Mouse (Mus musculus) cerebellum, postnatal 4 days (tissue): ENCODE measurements at regions not wholly inside any gene's neighbourhood (a gene's known extent, or its start where the extent isn't known, plus 50 kb on each side); places are given as distances from the start of the nearest gene placed in this dataset.

ENCODE experiments used
- DNase-seq, 2 experiments: peaks; one replicate each; pipeline ENCODE4 v3.0.0; 2022; ENCODE audit warnings: low spot score in 2 of 2, mixed read lengths in 1 of 2

- no peak for DNase-seq
Observed at GRCm38 (mm10) chr9:61226596-61227384, 145.4 kb upstream of the Tle3 start.

- DNase-seq: no peak
Observed at GRCm38 (mm10) chr9:61227492-61228229, 144.5 kb upstream of the Tle3 start.

GRCm38 (mm10) chr9:61228230-61228631, 143.9 kb upstream of the Tle3 start:
- DNase-seq: no peak

- no peak for DNase-seq
Observed at GRCm38 (mm10) chr9:61230306-61230705, 141.9 kb upstream of the Tle3 start.

- DNase-seq: no peak
Observed at GRCm38 (mm10) chr9:61232630-61233029, 139.5 kb upstream of the Tle3 start.

- no peak for DNase-seq
Observed at GRCm38 (mm10) chr9:61233251-61233650, 138.9 kb upstream of the Tle3 start.

- no peak for DNase-seq
Observed at GRCm38 (mm10) chr9:61235653-61236610, 136.2 kb upstream of the Tle3 start.

- no peak for DNase-seq
Observed at GRCm38 (mm10) chr9:61238687-61239250, 133.4 kb upstream of the Tle3 start.

GRCm38 (mm10) chr9:61239328-61239727, 132.8 kb upstream of the Tle3 start:
- no peak for DNase-seq

GRCm38 (mm10) chr9:61241442-61241841, 130.7 kb upstream of the Tle3 start:
- DNase-seq: no peak

- DNase-seq: no peak
Observed at GRCm38 (mm10) chr9:61242167-61242860, 129.9 kb upstream of the Tle3 start.

GRCm38 (mm10) chr9:61243289-61243688, 128.9 kb upstream of the Tle3 start:
- DNase-seq: no peak

GRCm38 (mm10) chr9:61249691-61250425, 122.3 kb upstream of the Tle3 start:
- no peak for DNase-seq

GRCm38 (mm10) chr9:61251606-61252005, 120.6 kb upstream of the Tle3 start:
- no peak for DNase-seq

- DNase-seq: no peak
Observed at GRCm38 (mm10) chr9:61253761-61254160, 118.4 kb upstream of the Tle3 start.

GRCm38 (mm10) chr9:61257488-61257887, 114.7 kb upstream of the Tle3 start:
- no peak for DNase-seq

- no peak for DNase-seq
Observed at GRCm38 (mm10) chr9:61258100-61258499, 114.1 kb upstream of the Tle3 start.

- DNase-seq: no peak
Observed at GRCm38 (mm10) chr9:61259421-61260174, 112.6 kb upstream of the Tle3 start.

- DNase-seq: no peak
Observed at GRCm38 (mm10) chr9:61261263-61261662, 110.9 kb upstream of the Tle3 start.
